Mouse (Mus musculus): ENCODE data around the gene Unc13a. TPM values are rescaled to one million over a fixed set of nuclear protein-coding genes. Genes with fewer than 3 reads are reported as not detected.

Gene Unc13a
- polyA plus RNA-seq, 1 experiment from 2014 or later: 13.0 TPM

- Histone ChIP-seq H3K36me3 (ENCODE audit: poor library complexity, severe bottlenecking) (no peaks in the 10 kb centered on the region), H3K27me3 (peaks cover 44% of the 10 kb centered on the region), H3K4me1 (peaks cover 47% of the 10 kb centered on the region), H3K4me3 (peak overlapping the region; percentile 85), H3K9ac (peak overlapping the region; percentile 77), H3K9me3 (replicated peaks) (no peaks in the 10 kb centered on the region), H3K27ac (peak overlapping the region; percentile 88), H3K4me2 (peak overlapping the region; percentile 97)
- no peak for ATAC-seq
- WGBS: 64% methylated on average over 6 of the region's 6 CpGs
These were observed 695 bp upstream of the Unc13a start for GRCm38 (mm10) chr8:71672168-71672735.

GRCm38 (mm10) chr8:71670621-71671548 is 672 bp downstream of the Unc13a start:
- Histone ChIP-seq H3K27ac (peak overlapping the region; percentile 88), H3K4me1 (peaks cover 53% of the 10 kb centered on the region), H3K4me3 (peak overlapping the region; percentile 85), H3K36me3 (ENCODE audit: poor library complexity, severe bottlenecking) (no peaks in the 10 kb centered on the region), H3K27me3 (peaks cover 37% of the 10 kb centered on the region), H3K9me3 (replicated peaks) (no peaks in the 10 kb centered on the region), H3K4me2 (peak overlapping the region; percentile 97), H3K9ac (peak overlapping the region; percentile 77)
- peak; percentile 72 for ATAC-seq
- WGBS: under 1% methylated on average over 62 of the region's 64 CpGs

GRCm38 (mm10) chr8:71670198-71670597 is 1.4 kb downstream of the Unc13a start:
- H3K27me3 ChIP-seq: peaks cover 32% of the 10 kb centered on the region
- peak overlapping the region; percentile 63 for H3K27ac ChIP-seq
- peak overlapping the region; percentile 85 for H3K4me3 ChIP-seq
- peak; percentile 22; the same call in 1 of the 2 replicates for ATAC-seq
- 8% methylated on average over 12 of the region's 12 CpGs for WGBS
- peaks cover 56% of the 10 kb centered on the region for H3K4me1 ChIP-seq
- H3K9me3 ChIP-seq (replicated peaks): no peaks in the 10 kb centered on the region
- peak overlapping the region; percentile 59 for H3K9ac ChIP-seq
- H3K4me2 ChIP-seq: peak overlapping the region; percentile 97
- H3K36me3 ChIP-seq (ENCODE audit: poor library complexity, severe bottlenecking): no peaks in the 10 kb centered on the region

DNA sequence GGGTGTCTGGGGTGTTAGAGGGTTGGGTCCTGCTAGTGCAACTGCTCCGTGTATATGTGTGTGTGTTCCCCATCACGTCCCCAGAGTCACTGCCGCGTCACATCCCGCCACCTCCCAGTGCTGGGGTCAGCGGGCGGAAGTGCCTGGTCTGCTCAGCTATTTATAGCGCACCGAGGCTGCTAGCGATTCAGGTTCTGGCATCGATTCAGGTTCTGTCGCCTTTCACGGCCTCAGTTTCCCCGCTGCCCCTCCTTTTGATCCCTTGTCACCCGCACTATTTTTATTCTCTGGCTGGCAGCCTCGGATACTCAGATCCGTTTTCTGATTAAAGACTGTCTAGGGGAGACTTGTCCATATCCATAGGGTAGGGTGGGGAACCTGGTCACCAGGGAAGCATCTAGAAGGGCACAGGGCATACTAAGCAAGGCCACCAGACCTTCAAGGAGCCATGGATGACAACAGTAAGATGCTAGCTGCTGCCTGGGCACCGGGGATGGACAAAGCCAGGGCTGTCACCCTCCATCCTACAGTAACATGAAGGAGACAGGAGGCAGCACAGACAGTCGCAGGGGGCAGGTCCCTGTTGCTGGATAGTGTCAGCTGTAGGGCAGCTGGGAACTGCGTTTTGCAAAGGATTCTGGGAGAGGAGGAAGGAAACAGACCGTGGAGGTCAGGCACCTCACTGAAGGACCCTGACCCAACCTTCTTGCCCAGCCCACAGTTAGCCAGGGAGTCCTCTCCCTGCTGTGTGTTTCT is 3.2 kb downstream of the Unc13a start:
- no peak for ATAC-seq
- H3K36me3 ChIP-seq (ENCODE audit: poor library complexity, severe bottlenecking): peaks cover 8% of the 10 kb centered on the region; the same call in 1 of the 2 replicates
- H3K9ac ChIP-seq: peak overlapping the region; percentile 39
- H3K4me2 ChIP-seq: peak overlapping the region; percentile 21; the same call in 1 of the 2 replicates
- peaks cover 25% of the 10 kb centered on the region for H3K27me3 ChIP-seq
- H3K4me1 ChIP-seq: peaks cover 60% of the 10 kb centered on the region
- H3K9me3 ChIP-seq (replicated peaks): no peaks in the 10 kb centered on the region
- no peak overlapping the region for H3K4me3 ChIP-seq
- 6% methylated on average over 21 of the region's 21 CpGs for WGBS
- H3K27ac ChIP-seq: no peak overlapping the region

DNA sequence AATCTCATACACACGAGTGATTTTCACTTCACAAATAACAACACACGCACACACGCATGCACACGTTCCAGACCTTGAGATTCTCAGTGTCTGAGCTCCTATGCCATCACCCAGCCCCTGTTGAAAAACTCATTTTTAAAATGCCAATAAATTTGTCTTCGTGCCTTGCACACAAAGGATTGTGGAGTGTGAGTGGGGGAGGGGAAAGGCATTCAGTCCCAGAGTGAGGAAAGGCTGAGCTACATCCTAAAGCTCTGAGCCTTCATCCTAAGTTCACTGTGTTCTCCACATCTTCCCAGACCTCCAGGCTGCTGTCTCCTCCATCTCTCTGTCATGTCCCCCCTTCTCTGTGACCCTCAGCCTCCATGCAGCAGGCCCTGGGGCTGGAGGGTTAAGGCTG is 4.3 kb downstream of the Unc13a start:
- no peak overlapping the region for H3K4me3 ChIP-seq
- ATAC-seq: no peak
- peak overlapping the region; percentile 63 for H3K27ac ChIP-seq
- peak overlapping the region; percentile 37 for H3K9ac ChIP-seq
- 47% methylated on average over 5 of the region's 5 CpGs for WGBS
- H3K4me1 ChIP-seq: peaks cover 60% of the 10 kb centered on the region
- H3K36me3 ChIP-seq (ENCODE audit: poor library complexity, severe bottlenecking): peaks cover 8% of the 10 kb centered on the region
- peaks cover 36% of the 10 kb centered on the region for H3K27me3 ChIP-seq
- no peaks in the 10 kb centered on the region for H3K9me3 ChIP-seq (replicated peaks)
- H3K4me2 ChIP-seq: peak overlapping the region; percentile 32

DNA sequence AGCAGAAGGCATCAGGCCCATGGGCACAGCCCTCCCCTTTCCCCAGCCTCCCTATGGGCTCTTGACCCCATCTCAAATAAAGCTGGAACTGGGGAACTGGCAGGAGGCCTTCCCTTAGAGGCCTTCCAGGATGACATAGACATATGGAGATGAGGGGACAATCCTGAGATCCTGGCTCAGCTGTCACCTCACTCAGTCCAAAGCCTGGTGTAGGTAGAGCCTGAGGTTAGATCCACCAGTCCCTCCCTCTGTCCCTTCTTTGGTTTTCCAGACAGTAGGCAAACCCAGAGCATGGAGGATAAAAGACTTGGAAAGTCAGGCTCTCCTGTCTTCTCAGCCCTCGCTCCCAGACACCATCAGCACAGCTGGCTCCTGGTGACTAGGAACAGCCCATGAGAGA is 4.7 kb downstream of the Unc13a start:
- ATAC-seq: no peak
- Histone ChIP-seq H3K4me2 (no peak overlapping the region), H3K36me3 (ENCODE audit: poor library complexity, severe bottlenecking) (peaks cover 8% of the 10 kb centered on the region), H3K4me3 (no peak overlapping the region), H3K27ac (peak overlapping the region; percentile 63), H3K27me3 (peaks cover 40% of the 10 kb centered on the region), H3K9ac (0 out of 2 replicates have a peak overlapping the region, but pooled peaks have one; percentile 37), H3K4me1 (peaks cover 56% of the 10 kb centered on the region), H3K9me3 (replicated peaks) (no peaks in the 10 kb centered on the region)
- WGBS: 11% methylated on average over 1 of the region's 1 CpGs

- no peak; the same call in 1 of the 2 replicates for ATAC-seq
- Histone ChIP-seq H3K4me3 (peak overlapping the region; percentile 17), H3K9ac (no peak overlapping the region), H3K36me3 (ENCODE audit: poor library complexity, severe bottlenecking) (peaks cover 8% of the 10 kb centered on the region), H3K27ac (no peak overlapping the region), H3K4me2 (peak overlapping the region; percentile 44), H3K27me3 (peaks cover 44% of the 10 kb centered on the region), H3K4me1 (peaks cover 49% of the 10 kb centered on the region), H3K9me3 (replicated peaks) (no peaks in the 10 kb centered on the region)
- 4% methylated on average over 22 of the region's 22 CpGs for WGBS
These were observed 6.0 kb downstream of the Unc13a start for GRCm38 (mm10) chr8:71665331-71666130.

DNA sequence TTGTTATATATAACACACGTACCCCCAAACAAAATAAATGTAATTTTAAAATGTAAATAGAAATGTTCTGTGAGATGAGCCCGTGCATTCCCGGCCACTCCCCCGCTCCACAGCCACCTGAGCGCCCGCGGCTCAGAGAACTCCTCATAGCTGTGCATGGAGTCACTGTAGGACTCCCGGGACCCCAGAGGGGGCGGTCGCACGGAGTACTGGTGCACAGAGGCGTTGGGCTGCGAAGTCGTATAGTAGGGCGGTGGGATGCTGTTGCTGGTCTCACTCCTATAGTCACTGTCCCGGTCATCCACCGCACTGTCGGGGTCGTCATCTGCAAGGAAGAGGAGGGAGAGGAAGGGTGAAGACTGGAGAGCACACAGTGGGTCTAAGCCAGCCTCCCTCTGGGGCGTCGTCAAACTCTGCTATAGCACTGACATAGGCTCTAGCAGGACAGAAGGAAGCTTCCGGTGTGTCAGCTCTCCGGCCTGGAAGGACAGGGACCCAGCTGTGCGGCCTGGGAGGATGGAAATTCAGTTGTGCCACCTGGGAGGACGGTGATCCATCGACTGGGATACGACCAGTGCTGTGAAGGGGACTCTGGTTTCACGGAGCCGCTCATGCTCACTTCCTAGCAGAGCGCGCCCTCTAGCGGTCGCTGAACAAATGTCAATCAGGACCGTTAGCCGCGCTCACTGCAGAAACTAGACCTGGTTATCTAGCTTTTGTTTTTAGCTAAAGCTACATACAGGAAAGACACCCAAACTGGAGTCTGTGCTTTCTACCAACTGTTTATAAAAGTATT is 11.0 kb downstream of the Unc13a start:
- Histone ChIP-seq H3K4me1 (peaks cover 20% of the 10 kb centered on the region), H3K9ac (no peak overlapping the region), H3K9me3 (replicated peaks) (no peaks in the 10 kb centered on the region), H3K27ac (no peak overlapping the region), H3K4me3 (no peak overlapping the region), H3K27me3 (peaks cover 66% of the 10 kb centered on the region), H3K36me3 (ENCODE audit: poor library complexity, severe bottlenecking) (peaks cover 15% of the 10 kb centered on the region), H3K4me2 (peak overlapping the region; percentile 13; the same call in 1 of the 2 replicates)
- WGBS: 8% methylated on average over 35 of the region's 36 CpGs
- ATAC-seq: peak; percentile 61

- peaks cover 15% of the 10 kb centered on the region for H3K36me3 ChIP-seq (ENCODE audit: poor library complexity, severe bottlenecking)
These were observed 11.8 kb downstream of the Unc13a start for GRCm38 (mm10) chr8:71659751-71660150.

GRCm38 (mm10) chr8:71658515-71659049 is 13.0 kb downstream of the Unc13a start:
- no peak overlapping the region for H3K4me3 ChIP-seq
- peaks cover 23% of the 10 kb centered on the region for H3K4me1 ChIP-seq
- WGBS: 30% methylated on average over 17 of the region's 17 CpGs
- H3K27me3 ChIP-seq: peaks cover 83% of the 10 kb centered on the region
- no peak overlapping the region for H3K4me2 ChIP-seq
- no peak overlapping the region for H3K9ac ChIP-seq
- no peak overlapping the region for H3K27ac ChIP-seq
- H3K9me3 ChIP-seq (replicated peaks): no peaks in the 10 kb centered on the region
- ATAC-seq: no peak
- H3K36me3 ChIP-seq (ENCODE audit: poor library complexity, severe bottlenecking): peaks cover 14% of the 10 kb centered on the region

More at GRCm38 (mm10) chr8:71659751-71660150, 11.8 kb downstream of the Unc13a start:
- peaks cover 19% of the 10 kb centered on the region for H3K4me1 ChIP-seq
- ATAC-seq: peak; percentile 46
- H3K27me3 ChIP-seq: peaks cover 73% of the 10 kb centered on the region
- H3K27ac ChIP-seq: peak overlapping the region; percentile 25
- no peaks in the 10 kb centered on the region for H3K9me3 ChIP-seq (replicated peaks)
- H3K9ac ChIP-seq: no peak overlapping the region
- WGBS: 65% methylated on average over 1 of the region's 1 CpGs
- H3K4me2 ChIP-seq: no peak overlapping the region
- no peak overlapping the region for H3K4me3 ChIP-seq
